Mouse (Mus musculus) CH12.LX (cell line): ENCODE data around the gene Tpk1. TPM values are rescaled to one million over a fixed set of nuclear protein-coding genes. Genes with fewer than 3 reads are reported as not detected.

Experiments used
- DNase-seq: peaks from one replicate; pipeline ENCODE4 v3.0.0-alpha.2; 2013; ENCODE audit errors: extremely low read depth
- H3K27ac ChIP-seq: 2 replicates; pipeline ENCODE4 v1.5.1; 2012; ENCODE audit warnings: low read depth, mild to moderate bottlenecking, control low read depth, moderate library complexity; ENCODE audit not compliant: insufficient read depth
- H3K27me3 ChIP-seq: replicated peaks from 2 replicates; pipeline ENCODE3; 2012; ENCODE audit warnings: inconsistent platforms
- H3K36me3 ChIP-seq, 2 experiments: replicated peaks in 1 of 2; 2 replicates each; pipeline versions ENCODE3 to v1.6.1; 2012; ENCODE audit warnings: inconsistent platforms in 1 of 2, low read length in 1 of 2, mild to moderate bottlenecking in 1 of 2, mixed read lengths in 1 of 2, moderate library complexity in 1 of 2; ENCODE audit not compliant: control insufficient read depth in 1 of 2, insufficient read depth in 1 of 2
- H3K4me1 ChIP-seq, 2 experiments: 2 replicates each; pipeline ENCODE4 v1.6.1; 2012; ENCODE audit warnings: inconsistent platforms in 1 of 2, moderate library complexity in 1 of 2; ENCODE audit not compliant: insufficient read depth in 2 of 2, control insufficient read depth in 1 of 2
- H3K4me2 ChIP-seq: 2 replicates; pipeline ENCODE4 v1.6.1; 2012; ENCODE audit warnings: low read depth, mild to moderate bottlenecking, control low read depth; ENCODE audit not compliant: poor library complexity, insufficient read depth, severe bottlenecking
- H3K4me3 ChIP-seq, 3 experiments: fragments of 150-350 bp in 1 of 3; sonication (generic) in 1 of 3; replicated peaks in 1 of 3; 2 replicates each; pipeline versions ENCODE3 to v1.5.1; 2011 to 2012; ENCODE audit warnings: low read depth in 2 of 3, low read length in 2 of 3, mild to moderate bottlenecking in 2 of 3, moderate library complexity in 2 of 3, control low read depth in 1 of 3, improper control_type of control experiment in 1 of 3, inconsistent platforms in 1 of 3, mixed read lengths in 1 of 3; ENCODE audit not compliant: poor library complexity in 1 of 3
- H3K79me2 ChIP-seq: replicated peaks from 2 replicates; pipeline ENCODE4 v1.6.1; 2012; ENCODE audit warnings: mild to moderate bottlenecking, moderate library complexity; ENCODE audit not compliant: control insufficient read depth, poor library complexity, insufficient read depth, severe bottlenecking; ENCODE audit errors: extremely low read depth
- H3K9ac ChIP-seq: 2 replicates; pipeline ENCODE4 v1.6.1; 2012; ENCODE audit warnings: low read depth, mild to moderate bottlenecking, control low read depth, moderate library complexity; ENCODE audit not compliant: insufficient read depth
- H3K9me3 ChIP-seq: replicated peaks from 2 replicates; pipeline ENCODE3; 2012; ENCODE audit warnings: low read length, inconsistent platforms, mixed read lengths
- BHLHE40 ChIP-seq: IDR thresholded peaks from 2 replicates; pipeline ENCODE4 v1.6.1; 2011; ENCODE audit warnings: mild to moderate bottlenecking, low read depth, low read length, improper control_type of control experiment
- CHD2 ChIP-seq: IDR thresholded peaks from 2 replicates; pipeline ENCODE4 v1.6.1; 2011; ENCODE audit warnings: low read length, improper control_type of control experiment
- E2F4 ChIP-seq: IDR thresholded peaks from 2 replicates; pipeline ENCODE4 v1.6.1; 2011; ENCODE audit warnings: low read depth, low read length, improper control_type of control experiment; ENCODE audit not compliant: insufficient replicate concordance
- EP300 ChIP-seq: IDR thresholded peaks from 2 replicates; pipeline ENCODE4 v1.6.1; 2011; ENCODE audit warnings: low read length, improper control_type of control experiment
- GABPA ChIP-seq: IDR thresholded peaks from 2 replicates; pipeline ENCODE4 v1.6.1; 2012; ENCODE audit warnings: low read depth, low read length, improper control_type of control experiment, inconsistent platforms; ENCODE audit not compliant: insufficient replicate concordance
- HCFC1 ChIP-seq: IDR thresholded peaks from 2 replicates; pipeline ENCODE4 v1.6.1; 2012; ENCODE audit warnings: low read depth, mild to moderate bottlenecking, inconsistent platforms, low read length, improper control_type of control experiment
- IRF4 ChIP-seq: IDR thresholded peaks from 2 replicates; pipeline ENCODE4 v1.6.1; 2014; ENCODE audit warnings: low read depth, mild to moderate bottlenecking, inconsistent platforms, low read length, improper control_type of control experiment
- JUN ChIP-seq: IDR thresholded peaks from 2 replicates; pipeline ENCODE4 v1.6.1; 2011; ENCODE audit warnings: low read depth, mild to moderate bottlenecking, low read length, improper control_type of control experiment, moderate library complexity; ENCODE audit not compliant: insufficient read depth
- MAFK ChIP-seq: IDR thresholded peaks from 2 replicates; pipeline ENCODE4 v1.6.1; 2011; ENCODE audit warnings: low read length, improper control_type of control experiment; ENCODE audit not compliant: insufficient replicate concordance
- MAX ChIP-seq: IDR thresholded peaks from 2 replicates; pipeline ENCODE4 v1.6.1; 2011; ENCODE audit warnings: low read length, improper control_type of control experiment
- MAZ ChIP-seq: IDR thresholded peaks from 2 replicates; pipeline ENCODE4 v1.6.1; 2012; ENCODE audit warnings: low read depth, mild to moderate bottlenecking, inconsistent platforms, low read length, improper control_type of control experiment, moderate library complexity
- MEF2A ChIP-seq: IDR thresholded peaks from 2 replicates; pipeline ENCODE4 v1.6.1; 2014; ENCODE audit warnings: low read depth, mild to moderate bottlenecking, inconsistent platforms, low read length, improper control_type of control experiment, borderline replicate concordance
- NRF1 ChIP-seq: IDR thresholded peaks from 2 replicates; pipeline ENCODE4 v1.6.1; 2014; ENCODE audit warnings: low read depth, mild to moderate bottlenecking, inconsistent platforms, low read length, improper control_type of control experiment, moderate library complexity
- PAX5 ChIP-seq: IDR thresholded peaks from 2 replicates; pipeline ENCODE4 v1.6.1; 2012; ENCODE audit warnings: low read length, inconsistent platforms, mixed read lengths
- POLR2AphosphoS2 ChIP-seq: IDR thresholded peaks from 2 replicates; pipeline ENCODE4 v1.6.1; 2011; ENCODE audit warnings: low read depth, low read length, improper control_type of control experiment
- RCOR1 ChIP-seq: conservative IDR thresholded peaks from 2 replicates; pipeline ENCODE4 v1.6.1; 2012; ENCODE audit warnings: low read depth, mild to moderate bottlenecking, inconsistent platforms, low read length, improper control_type of control experiment
- SIN3A ChIP-seq: IDR thresholded peaks from 2 replicates; pipeline ENCODE4 v1.6.1; 2012; ENCODE audit warnings: low read length, improper control_type of control experiment, inconsistent platforms
- SMC3 ChIP-seq: IDR thresholded peaks from 2 replicates; pipeline ENCODE4 v1.6.1; 2011; ENCODE audit warnings: low read depth, low read length, improper control_type of control experiment
- TCF12 ChIP-seq: IDR thresholded peaks from 2 replicates; pipeline ENCODE4 v1.6.1; 2014; ENCODE audit warnings: low read depth, mild to moderate bottlenecking, inconsistent platforms, low read length, improper control_type of control experiment
- USF1 ChIP-seq: IDR thresholded peaks from 2 replicates; pipeline ENCODE4 v1.6.1; 2014; ENCODE audit warnings: low read depth, mild to moderate bottlenecking, inconsistent platforms, low read length, improper control_type of control experiment
- ZC3H11A ChIP-seq: IDR thresholded peaks from 2 replicates; pipeline ENCODE4 v1.6.1; 2012; ENCODE audit warnings: low read depth, mild to moderate bottlenecking, inconsistent platforms, low read length, improper control_type of control experiment
- ZMIZ1 ChIP-seq: IDR thresholded peaks from 2 replicates; pipeline ENCODE4 v1.6.1; 2012; ENCODE audit warnings: low read depth, mild to moderate bottlenecking, inconsistent platforms, low read length, improper control_type of control experiment
- ZNF384 ChIP-seq: IDR thresholded peaks from 2 replicates; pipeline ENCODE4 v1.6.1; 2012; ENCODE audit warnings: low read depth, low read length, improper control_type of control experiment, inconsistent platforms
- dilution Hi-C: fragments of 300-500 bp; cut with MboI; formaldehyde crosslinking; loops from 2 replicates; pipeline ENCODE4 v1.14.3; 2020; ENCODE audit warnings: low sequenced_read_pairs; ENCODE audit not compliant: extremely low pct_unique_long_range_greater_than_20kb, extremely low pct_ligation_motif_present
- in situ Hi-C: fragments of 300-500 bp; cut with MboI; formaldehyde crosslinking; loops from 3 replicates; pipeline ENCODE4 v1.14.3; 2019; ENCODE audit warnings: low sequenced_read_pairs, low pct_ligation_motif_present, low pct_unique_long_range_greater_than_20kb, mixed read lengths
- polyA plus RNA-seq: library from polyadenylated mRNA; unstranded; fragments of >175 nt; gene quantifications from 2 replicates; pipeline ENCODE4 v1.2.1, GENCODE M21; 2012; ENCODE audit warnings: low read depth; ENCODE audit not compliant: insufficient read length
- total RNA-seq, 2 experiments: library from RNA; depleted of rRNA; stranded (reverse); fragments of 300-350 nt in 1 of 2; fragments of >200 nt in 1 of 2; gene quantifications; 2 replicates each; pipeline ENCODE4 v1.2.3; 2012 to 2014

The Tpk1 gene
- total and polyA plus RNA-seq, 3 experiments: 3.9 to 6.3 (median 4.8) TPM

- Histone ChIP-seq H3K4me3 (no peak overlapping the region), H3K27ac (no peak overlapping the region)
- TF ChIP-seq ZC3H11A: no peak
- no peak for TF ChIP-seq MAZ
- TF ChIP-seq ZMIZ1: no peak
- TF ChIP-seq GABPA: no peak
- TF ChIP-seq EP300: no peak
- TF ChIP-seq IRF4: no peak
- TF ChIP-seq HCFC1: no peak
- no peak for TF ChIP-seq MAX
- no peak for TF ChIP-seq NRF1
- no peak for TF ChIP-seq JUN
- no peak for TF ChIP-seq SMC3
- TF ChIP-seq BHLHE40: no peak
- TF ChIP-seq POLR2AphosphoS2: no peak
- TF ChIP-seq MEF2A: no peak
- no peak for TF ChIP-seq USF1
- no peak for TF ChIP-seq CHD2
- TF ChIP-seq PAX5: no peak
- TF ChIP-seq ZNF384: no peak
- TF ChIP-seq MAFK: no peak
- TF ChIP-seq, all 38 proteins: peak for 0
- no peaks in the 10 kb centered on the region for H3K9me3 ChIP-seq
- H3K4me2 ChIP-seq: no peak overlapping the region
- dilution Hi-C loops: no loop called here
- in situ Hi-C loops: no loop called here
- no peaks in the 10 kb centered on the region for H3K36me3 ChIP-seq
- H3K27me3 ChIP-seq: no peaks in the 10 kb centered on the region
- DNase-seq: no peak
- peaks cover 0 to 6% of the 10 kb centered on the region in 2 experiments; a peak in 2 of 4 replicates for H3K4me1 ChIP-seq
- no peak overlapping the region for H3K9ac ChIP-seq
- H3K79me2 ChIP-seq: no peaks in the 10 kb centered on the region
Measured at GRCm38 (mm10) chr6:43353446-43353845, 312.6 kb downstream of the Tpk1 start.

GRCm38 (mm10) chr6:43349083-43349482, 317.0 kb downstream of the Tpk1 start:
- dilution Hi-C loops (no loop called here), in situ Hi-C loops (no loop called here)
- H3K36me3 ChIP-seq: peaks cover 0 to 6% of the 10 kb centered on the region in 2 experiments
- H3K9ac ChIP-seq: no peak overlapping the region
- H3K27me3 ChIP-seq: no peaks in the 10 kb centered on the region
- TF ChIP-seq MAZ (no peak), RCOR1 (no peak), JUN (no peak), E2F4 (no peak), TCF12 (no peak), SIN3A (no peak), GABPA (no peak), PAX5 (no peak), ZNF384 (no peak)
- H3K79me2 ChIP-seq: no peaks in the 10 kb centered on the region
- H3K4me3 ChIP-seq: no peak overlapping the region
- peaks cover 0 to 6% of the 10 kb centered on the region in 2 experiments; a peak in 2 of 4 replicates for H3K4me1 ChIP-seq
- H3K27ac ChIP-seq: no peak overlapping the region
- H3K4me2 ChIP-seq: no peak overlapping the region
- DNase-seq: no peak
- H3K9me3 ChIP-seq: no peaks in the 10 kb centered on the region
